Mouse (Mus musculus) gastrocnemius, postnatal 4 days (tissue): ENCODE results near the gene Tgfbr3. TPM values are rescaled to one million over a fixed set of nuclear protein-coding genes. Genes with fewer than 3 reads are reported as not detected.

ENCODE experiments used
- DNase-seq, 2 experiments: peaks; one replicate each; pipeline ENCODE4 v3.0.0; 2021 to 2022; ENCODE audit warnings: low spot score in 2 of 2, mixed read lengths in 2 of 2
- total RNA-seq, 2 experiments: library from RNA; stranded (reverse); gene quantifications; 2 replicates each; pipeline ENCODE4 v1.2.3; 2021

Gene Tgfbr3
- total RNA-seq, 2 experiments from 2014 or later = 57.1 to 57.3 TPM

DNA sequence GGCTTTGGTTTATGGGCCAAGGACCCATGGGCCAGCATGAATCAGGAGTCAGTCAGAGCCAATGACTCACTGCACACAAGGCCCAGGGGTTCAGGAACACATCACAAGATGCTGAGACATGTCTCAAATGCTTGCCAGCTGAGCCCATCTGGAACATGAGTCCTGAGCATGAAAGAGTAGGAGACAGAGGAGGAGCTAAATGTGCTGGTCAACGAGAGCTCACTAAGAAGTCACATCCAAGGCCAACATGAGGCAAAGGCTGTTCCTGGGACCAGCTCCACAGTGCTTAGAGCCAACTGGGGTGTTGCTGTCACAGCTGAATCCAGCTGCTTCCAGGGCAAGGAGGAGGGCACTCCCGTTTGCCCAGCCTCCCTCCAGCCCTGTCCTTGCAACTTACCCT is 202.1 kb downstream of the Tgfbr3 start:
- DNase-seq = peak in 1 of 2 experiments; percentile 59

GRCm38 (mm10) chr5:107086166-107086565 is 203.3 kb downstream of the Tgfbr3 start:
- no peak for DNase-seq

GRCm38 (mm10) chr5:107084431-107084830 is 205.0 kb downstream of the Tgfbr3 start:
- no peak for DNase-seq

GRCm38 (mm10) chr5:107082011-107082410 is 207.4 kb downstream of the Tgfbr3 start:
- DNase-seq = no peak

DNA sequence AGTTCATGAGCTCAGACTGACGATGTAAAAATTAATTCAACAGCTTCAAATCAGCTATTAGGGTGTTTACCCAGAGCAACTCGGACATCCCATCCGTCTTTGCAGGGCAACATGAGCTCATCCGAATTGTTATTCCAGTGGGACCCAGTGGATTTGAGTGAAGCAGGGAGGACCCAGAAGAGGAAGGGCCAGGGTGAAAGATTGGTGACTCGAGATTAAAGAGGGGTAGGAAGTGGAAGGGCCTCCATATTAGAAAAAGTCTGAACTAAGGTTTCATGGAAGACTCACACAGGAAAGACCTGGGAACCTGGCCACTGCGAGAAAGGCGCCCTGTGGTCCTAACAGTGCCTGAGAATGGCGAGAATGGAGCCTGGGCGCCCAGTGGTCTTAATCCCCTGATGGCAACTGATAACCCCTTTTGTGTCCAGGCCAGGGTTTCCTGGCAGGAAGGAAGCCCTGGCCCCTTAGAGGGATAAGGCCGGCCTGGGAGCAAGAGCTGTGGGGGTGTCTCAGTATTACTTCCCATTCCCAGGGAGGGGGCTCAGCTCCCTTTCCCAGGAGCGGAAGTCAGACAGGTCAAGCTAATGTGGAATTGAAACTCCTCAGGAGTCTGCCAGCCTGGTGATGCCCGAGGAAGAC is 208.3 kb downstream of the Tgfbr3 start:
- DNase-seq = no peak

DNA sequence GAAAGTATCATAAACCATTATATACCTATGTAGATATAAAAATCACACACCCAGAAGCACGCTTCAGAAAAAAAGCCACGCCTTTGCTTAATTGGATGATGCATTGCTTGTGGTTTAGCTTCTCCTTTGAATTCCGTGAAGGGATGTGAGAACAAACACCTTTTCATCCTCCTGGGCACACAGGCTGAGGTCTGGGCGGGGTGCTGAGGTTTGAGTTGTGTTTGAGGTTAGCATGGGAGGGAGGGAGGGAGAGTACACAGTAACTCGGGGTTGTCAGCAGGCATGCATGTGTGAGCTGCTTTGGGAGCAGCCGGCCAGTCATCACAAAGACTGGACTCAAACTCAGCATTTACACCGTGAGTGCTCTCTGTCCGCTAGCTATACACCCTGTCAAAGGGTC is 209.5 kb downstream of the Tgfbr3 start:
- DNase-seq = no peak

DNA sequence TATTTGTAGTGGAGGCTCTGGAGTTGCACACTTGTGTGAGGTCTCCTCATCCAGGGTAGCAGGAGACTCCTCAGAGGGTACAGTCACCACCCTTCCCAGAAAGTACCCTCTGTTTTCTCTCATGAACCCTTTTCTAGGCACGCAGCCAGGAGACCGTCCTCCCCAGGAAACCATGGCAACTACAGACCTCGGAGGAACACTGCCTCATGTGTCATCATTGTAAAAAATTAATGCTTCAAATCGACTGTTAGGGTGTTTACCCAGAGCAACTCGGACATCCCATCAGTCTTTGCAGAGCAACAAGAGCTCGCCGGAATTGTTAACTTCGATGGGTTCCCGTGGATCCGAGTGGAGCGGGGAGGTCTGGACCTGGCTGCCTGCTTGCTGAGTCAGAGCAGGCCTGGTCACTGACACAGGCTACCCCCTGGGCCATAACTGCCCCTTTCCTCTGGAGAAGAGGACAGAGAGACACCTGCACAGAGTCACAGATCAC is 210.2 kb downstream of the Tgfbr3 start:
- no peak for DNase-seq

GRCm38 (mm10) chr5:107078361-107078760 is 211.1 kb downstream of the Tgfbr3 start:
- no peak for DNase-seq

DNA sequence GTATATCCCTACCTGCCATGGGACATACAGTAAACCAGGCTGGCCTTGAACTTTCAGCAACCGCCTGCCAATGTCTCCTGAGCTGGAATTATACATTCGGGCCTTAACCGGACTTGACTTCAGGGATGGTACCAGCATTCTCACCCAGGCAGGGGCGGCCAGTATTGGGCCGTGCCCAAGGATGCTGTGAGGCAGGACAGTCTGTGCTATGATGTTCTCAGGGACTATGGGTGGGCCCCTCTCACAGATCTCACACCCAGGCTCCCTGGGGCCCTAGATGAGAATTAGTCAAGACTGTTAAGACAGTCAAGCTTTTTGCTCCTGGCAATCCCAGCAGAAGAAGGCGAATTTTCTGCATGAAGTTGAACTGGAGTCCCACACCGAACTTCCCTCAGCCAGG is 211.5 kb downstream of the Tgfbr3 start:
- DNase-seq = no peak

DNA sequence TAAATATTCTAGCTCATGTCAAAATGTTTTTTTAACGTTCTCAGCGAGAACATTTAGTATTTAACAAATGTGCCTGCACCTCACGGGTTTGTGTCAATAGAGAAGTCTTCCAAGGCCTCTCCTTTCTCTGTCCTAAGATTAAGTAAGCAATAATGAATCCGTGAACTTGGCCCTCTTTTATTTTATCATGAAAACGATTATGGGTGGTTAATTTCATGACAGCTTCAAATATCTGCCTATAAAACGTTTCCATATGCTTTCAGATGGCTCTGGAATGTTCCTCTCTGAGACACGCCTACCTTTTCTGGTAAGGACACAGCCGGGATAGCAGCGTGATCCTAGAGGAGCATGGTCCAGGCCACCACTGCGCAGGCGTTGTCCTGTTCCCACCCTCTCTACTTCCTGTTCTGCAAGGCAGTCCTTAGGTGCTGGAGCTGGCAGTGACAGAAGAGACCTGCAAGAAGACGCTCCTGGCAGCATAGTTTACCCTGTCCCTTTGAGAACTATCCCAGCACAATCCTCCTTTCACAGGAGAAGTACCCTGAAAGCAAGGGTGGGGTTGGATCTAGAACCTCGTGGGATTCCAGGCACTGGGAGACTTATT is 214.3 kb downstream of the Tgfbr3 start:
- DNase-seq = no peak

GRCm38 (mm10) chr5:107074350-107074749 is 215.1 kb downstream of the Tgfbr3 start:
- DNase-seq = no peak

DNA sequence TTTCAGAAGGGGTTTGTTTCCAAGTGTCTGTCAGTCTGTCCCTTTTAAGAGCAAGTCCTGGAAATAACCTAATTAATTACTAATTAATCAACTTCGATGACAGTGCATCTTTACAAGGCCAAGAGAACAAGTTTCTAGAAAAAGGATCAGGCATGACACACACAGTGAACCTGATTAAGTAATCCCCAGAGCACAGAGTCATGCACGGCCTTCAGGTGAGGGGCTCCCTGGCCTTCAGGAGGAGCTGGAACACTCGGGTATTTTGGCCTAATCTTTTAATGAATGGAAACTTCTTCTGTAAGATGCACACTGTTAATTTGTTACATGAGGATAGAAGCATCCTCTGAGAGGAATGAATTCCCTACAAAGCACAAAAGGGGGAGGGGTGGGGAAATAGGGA is 215.9 kb downstream of the Tgfbr3 start:
- DNase-seq = no peak

DNA sequence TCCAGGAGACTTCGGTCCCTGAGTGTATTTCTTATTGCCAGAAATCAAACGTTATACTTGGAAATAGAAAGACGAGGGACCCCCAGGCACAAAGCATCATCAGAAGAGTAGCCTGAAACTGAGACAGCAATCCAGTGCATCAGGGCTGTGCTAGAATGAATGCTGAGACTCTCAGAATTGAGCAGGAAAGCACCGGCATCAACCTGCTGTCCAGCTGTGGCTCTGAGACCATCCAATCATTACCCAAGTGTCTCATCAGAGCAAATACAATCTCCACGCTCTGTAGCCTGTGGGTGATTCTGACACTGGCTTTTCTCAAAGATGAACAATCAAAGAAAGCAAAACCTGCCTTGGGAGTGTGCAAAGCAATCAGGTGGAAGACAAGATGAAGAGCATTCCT is 221.3 kb downstream of the Tgfbr3 start:
- no peak for DNase-seq

DNA sequence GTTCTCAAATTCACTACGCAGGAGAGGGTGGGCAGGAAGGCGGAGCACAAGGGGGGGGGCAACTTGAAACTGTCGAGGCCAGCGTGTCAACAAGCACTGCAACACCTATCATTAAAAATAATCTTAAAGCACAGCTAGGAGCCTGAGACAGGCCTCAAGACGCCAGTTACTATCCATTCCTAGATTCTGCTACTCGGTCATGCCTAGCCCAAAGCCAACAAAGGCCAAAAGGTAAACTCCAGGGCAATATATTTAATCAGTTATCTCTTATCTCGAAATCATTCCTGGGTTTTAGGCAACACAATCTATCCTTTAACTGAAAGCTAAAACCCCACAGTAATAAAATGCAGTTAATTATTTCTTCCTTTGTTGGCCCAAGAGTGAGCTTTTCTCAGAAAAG is 221.9 kb downstream of the Tgfbr3 start:
- no peak for DNase-seq

- DNase-seq = no peak
Measured at GRCm38 (mm10) chr5:107064922-107065321, 224.5 kb downstream of the Tgfbr3 start.

- no peak for DNase-seq
Measured at GRCm38 (mm10) chr5:107062229-107062852, 227.1 kb downstream of the Tgfbr3 start.

DNA sequence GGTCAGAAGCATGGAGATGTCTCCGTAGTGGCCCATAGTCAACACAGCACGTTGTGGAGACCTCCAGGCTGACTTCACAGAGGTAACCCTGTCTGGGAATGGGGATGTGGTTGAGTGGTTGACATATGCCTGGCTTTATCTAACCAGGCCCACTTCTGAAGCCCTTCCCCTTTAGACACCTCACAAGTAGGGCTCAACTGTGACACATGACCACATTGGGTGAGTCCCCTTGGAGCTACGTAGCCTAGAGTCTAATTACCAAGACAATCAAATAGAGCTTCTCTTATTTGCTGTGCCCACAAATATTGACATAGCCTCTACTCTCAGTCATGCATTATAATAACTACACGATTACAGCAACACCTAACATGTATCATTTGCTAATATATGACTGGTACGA is 229.9 kb downstream of the Tgfbr3 start:
- DNase-seq = no peak

GRCm38 (mm10) chr5:107058642-107059041 is 230.8 kb downstream of the Tgfbr3 start:
- no peak for DNase-seq
